ENCODE assay signal across 8 mouse cellular contexts in genomic region chr8:92972949-92973348, GRCm38 (mm10). TPM values are rescaled to one million over a fixed set of nuclear protein-coding genes. Genes with fewer than 3 reads are reported as not detected.
DNase-seq lines count a peak whose midpoint lies in the region; ATAC-seq lines count a peak whose summit lies in the region.

No protein-coding gene starts in this region.

- H3K36me3 ChIP-seq in forebrain, embryonic 15.5 days: no peaks in the 10 kb centered on the region
- H3K36me3 ChIP-seq in forebrain, embryonic 11.5 days (ENCODE audit: control insufficient read depth, insufficient read depth, low read length): no peaks in the 10 kb centered on the region
- H3K36me3 ChIP-seq in hindbrain, embryonic 16.5 days (ENCODE audit: control insufficient read depth, insufficient read depth, low read length): no peaks in the 10 kb centered on the region
- H3K36me3 ChIP-seq in lung, embryonic 16.5 days (ENCODE audit: control insufficient read depth, insufficient read depth, low read length): no peaks in the 10 kb centered on the region

- no peak overlapping the region for H3K9ac ChIP-seq in forebrain, embryonic 15.5 days (replicated peaks)
- H3K9ac ChIP-seq in forebrain, embryonic 11.5 days (ENCODE audit: low read length): no peak overlapping the region
- no peak overlapping the region for H3K9ac ChIP-seq in hindbrain, embryonic 16.5 days (ENCODE audit: low read depth, low read length)
- H3K9ac ChIP-seq in lung, embryonic 16.5 days (ENCODE audit: low read length): no peak overlapping the region

- H3K4me1 ChIP-seq in forebrain, embryonic 15.5 days: peaks cover 7% of the 10 kb centered on the region; the same call in 1 of the 2 replicates
- no peaks in the 10 kb centered on the region for H3K4me1 ChIP-seq in forebrain, embryonic 11.5 days (replicated peaks; ENCODE audit: control insufficient read depth, insufficient read depth, low read length)
- peaks cover 3% of the 10 kb centered on the region; the same call in 1 of the 2 replicates for H3K4me1 ChIP-seq in hindbrain, embryonic 16.5 days (ENCODE audit: control insufficient read depth, insufficient read depth, low read depth, low read length)
- H3K4me1 ChIP-seq in lung, embryonic 16.5 days (replicated peaks; ENCODE audit: control insufficient read depth, insufficient read depth, low read length): peaks cover 7% of the 10 kb centered on the region

- H3K9me3 ChIP-seq in forebrain, embryonic 15.5 days: no peaks in the 10 kb centered on the region
- H3K9me3 ChIP-seq in forebrain, embryonic 11.5 days (ENCODE audit: control insufficient read depth, low read length): no peaks in the 10 kb centered on the region
- H3K9me3 ChIP-seq in hindbrain, embryonic 16.5 days (ENCODE audit: control insufficient read depth, low read length): no peaks in the 10 kb centered on the region
- no peaks in the 10 kb centered on the region for H3K9me3 ChIP-seq in lung, embryonic 16.5 days (ENCODE audit: control insufficient read depth, low read length)

- H3K27ac ChIP-seq in forebrain, embryonic 15.5 days (replicated peaks): no peak overlapping the region
- H3K27ac ChIP-seq in forebrain, embryonic 11.5 days (ENCODE audit: low read depth, low read length): no peak overlapping the region
- H3K27ac ChIP-seq in hindbrain, embryonic 16.5 days (ENCODE audit: low read depth, low read length): no peak overlapping the region
- H3K27ac ChIP-seq in lung, embryonic 16.5 days (ENCODE audit: low read length): no peak overlapping the region; the same call in 1 of the 2 replicates

- no peak overlapping the region for H3K4me2 ChIP-seq in forebrain, embryonic 15.5 days (replicated peaks)
- no peak overlapping the region for H3K4me2 ChIP-seq in forebrain, embryonic 11.5 days (ENCODE audit: low read depth, low read length, severe bottlenecking)
- H3K4me2 ChIP-seq in hindbrain, embryonic 16.5 days (ENCODE audit: low read length): no peak overlapping the region
- no peak overlapping the region for H3K4me2 ChIP-seq in lung, embryonic 16.5 days (ENCODE audit: low read depth, low read length)

- peak; percentile 68 for ATAC-seq in forebrain, embryonic 15.5 days (replicated peaks)
- ATAC-seq in forebrain, embryonic 11.5 days (replicated peaks; ENCODE audit: low FRiP score): no peak
- peak; percentile 85 for ATAC-seq in hindbrain, embryonic 16.5 days
- ATAC-seq in lung, embryonic 16.5 days (ENCODE audit: low read depth): peak; percentile 97

- 45% methylated on average over 5 of the region's 5 CpGs for WGBS in forebrain, embryonic 15.5 days
- WGBS in forebrain, embryonic 11.5 days: 87% methylated on average over 5 of the region's 5 CpGs
- WGBS in hindbrain, embryonic 16.5 days: 45% methylated on average over 5 of the region's 5 CpGs
- 25% methylated on average over 5 of the region's 5 CpGs for WGBS in lung, embryonic 16.5 days

- no peak overlapping the region for H3K4me3 ChIP-seq in forebrain, embryonic 15.5 days
- H3K4me3 ChIP-seq in forebrain, embryonic 11.5 days (ENCODE audit: low read depth, low read length): no peak overlapping the region
- no peak overlapping the region for H3K4me3 ChIP-seq in hindbrain, embryonic 16.5 days (ENCODE audit: low read length)
- no peak overlapping the region for H3K4me3 ChIP-seq in lung, embryonic 16.5 days (ENCODE audit: low read length)

- no peak for DNase-seq in forebrain, embryonic 11.5 days (ENCODE audit: low spot score)
- peak; percentile 72 for DNase-seq in NIH3T3 (ENCODE audit: low read depth)
- peak; percentile 79 for DNase-seq in fibroblast of lung, adult 2 months (ENCODE audit: low read depth)
- no peak for DNase-seq in yolk sac, embryonic 10.5 days (ENCODE audit: low spot score)
- no peak for DNase-seq in right cerebral cortex, adult 18-20 months

- H3K27me3 ChIP-seq in forebrain, embryonic 15.5 days: no peaks in the 10 kb centered on the region
- no peaks in the 10 kb centered on the region for H3K27me3 ChIP-seq in forebrain, embryonic 11.5 days (ENCODE audit: control insufficient read depth, insufficient read depth, low read length)
- H3K27me3 ChIP-seq in hindbrain, embryonic 16.5 days (replicated peaks; ENCODE audit: control insufficient read depth, insufficient read depth, low read length): no peaks in the 10 kb centered on the region
- H3K27me3 ChIP-seq in lung, embryonic 16.5 days (ENCODE audit: control insufficient read depth, insufficient read depth, low read depth, low read length): no peaks in the 10 kb centered on the region

RNA-seq across cellular contexts. Expression of gene Slc6a2, which starts 13.1 kb away (rescaled TPM):
- 0.03 TPM in 1 of 2 replicates, not detected in the other for polyA plus RNA-seq in forebrain, embryonic 15.5 days (2015; fragmentation: Nextera tagmentation; extraction: Ambion mirVana)
- not detected in 2 replicates for polyA plus RNA-seq in forebrain, embryonic 11.5 days (2014; fragmentation: Nextera tagmentation; extraction: Ambion mirVana)
- 2.7 and 5.3 TPM in 2 replicates for polyA plus RNA-seq in hindbrain, embryonic 16.5 days (2015; fragmentation: Nextera tagmentation; extraction: Ambion mirVana)
- 0.58 and 0.70 TPM in 2 replicates for polyA plus RNA-seq in lung, embryonic 16.5 days (2015; fragmentation: Nextera tagmentation; extraction: Ambion mirVana)

Comparison
In these comparisons a context has a peak if more than half of its experiments do, and no peak if none do; other contexts are left out.
1. DNase-seq: peak in NIH3T3 (single experiment) and fibroblast of lung, adult 2 months (single experiment); none in forebrain, embryonic 11.5 days (single experiment), yolk sac, embryonic 10.5 days (single experiment) and right cerebral cortex, adult 18-20 months (single experiment).